Mouse (Mus musculus) forebrain, embryonic 14.5 days (tissue): ENCODE results near the gene Esp18. TPM values are rescaled to one million over a fixed set of nuclear protein-coding genes. Genes with fewer than 3 reads are reported as not detected.

ENCODE experiments used
- ATAC-seq: fragments of 200-750 bp; cut with Nextera tagmentation; 2 replicates; pipeline ENCODE4 v1.8.0; 2017; ENCODE audit warnings: mild to moderate bottlenecking, moderate library complexity
- DNase-seq: peaks from one replicate; pipeline ENCODE4 v3.0.0-alpha.2; 2015; ENCODE audit warnings: low spot score
- H3K27ac ChIP-seq: fragments of 300-500 bp; sonication (generic); 2 replicates; pipeline ENCODE4 v1.5.1; 2014; ENCODE audit warnings: low read depth, mild to moderate bottlenecking, control low read depth, low read length, moderate library complexity
- H3K27me3 ChIP-seq: fragments of 300-500 bp; sonication (generic); replicated peaks from 2 replicates; pipeline ENCODE4 v1.6.1; 2014; ENCODE audit warnings: low read length, control low read depth, mixed read lengths; ENCODE audit not compliant: control insufficient read depth, insufficient read depth
- H3K36me3 ChIP-seq: fragments of 300-500 bp; sonication (generic); 2 replicates; pipeline ENCODE4 v1.6.1; 2014; ENCODE audit warnings: low read length, control low read depth; ENCODE audit not compliant: control insufficient read depth, insufficient read depth
- H3K4me1 ChIP-seq: fragments of 300-500 bp; sonication (generic); 2 replicates; pipeline ENCODE4 v1.6.1; 2014; ENCODE audit warnings: antibody characterized with exemption, low read length, control low read depth; ENCODE audit not compliant: control insufficient read depth, insufficient read depth
- H3K4me2 ChIP-seq: fragments of 300-500 bp; sonication (generic); 2 replicates; pipeline ENCODE4 v1.6.1; 2014; ENCODE audit warnings: mild to moderate bottlenecking, control low read depth, low read length
- H3K4me3 ChIP-seq: fragments of 300-500 bp; sonication (generic); 2 replicates; pipeline ENCODE4 v1.5.1; 2014; ENCODE audit warnings: low read depth, low read length, control low read depth
- H3K9ac ChIP-seq: fragments of 300-500 bp; sonication (generic); 2 replicates; pipeline ENCODE4 v1.6.1; 2014; ENCODE audit warnings: mild to moderate bottlenecking, low read length, control low read depth, moderate library complexity
- H3K9me3 ChIP-seq: fragments of 300-500 bp; sonication (generic); replicated peaks from 2 replicates; pipeline ENCODE4 v1.6.1; 2016; ENCODE audit warnings: low read length, control low read depth, mixed read lengths; ENCODE audit not compliant: control insufficient read depth
- WGBS: fragments of 180-500 bp; shearing (Covaris S2); extraction: QIAGEN DNeasy Blood & Tissue Kit; methylation state at CpG from one replicate; pipeline ENCODE4 v1.1.7; 2014; 5-methylcytosine and 5-hydroxymethylcytosine counted together
- microRNA-seq: library from miRNA; unstranded; fragments of <30 nt; microRNA quantifications from one replicate; pipeline ENCODE4, GENCODE M21; 2016
- polyA plus RNA-seq: library from polyadenylated mRNA; unstranded; fragments of >200 nt; fragmentation: Nextera tagmentation; extraction: Ambion mirVana; gene quantifications from 2 replicates; pipeline ENCODE4 v1.2.1, GENCODE M21; 2014

The Esp18 gene
- not detected in 2 replicates for polyA plus RNA-seq

DNA sequence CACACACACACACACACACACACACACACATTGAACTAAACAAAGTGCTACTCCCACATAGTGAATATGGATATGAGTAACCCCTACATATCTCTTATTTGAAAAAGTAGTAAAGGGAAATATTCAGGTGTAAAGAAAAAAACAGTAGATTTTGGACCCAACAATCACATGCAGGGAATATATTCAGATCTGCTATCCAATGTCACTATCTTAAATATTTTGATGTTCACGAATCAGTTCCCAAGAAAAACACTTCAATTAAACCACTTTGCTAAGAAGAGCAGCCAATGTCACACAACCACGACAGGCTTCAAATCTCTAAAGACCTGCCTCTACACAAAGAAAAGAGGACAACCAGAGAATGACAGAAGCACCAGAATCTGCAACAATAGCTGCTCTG lies at the start of gene Esp18:
Gene Esp18 (plus strand): TSS at position 301 of the 400 bp plus-strand sequence.
- Histone ChIP-seq H3K4me3 (no peak within 1 kb of the TSS), H3K9ac (no peak within 1 kb of the TSS), H3K4me1 (no peaks in the 10 kb centered on the region), H3K27ac (no peak within 1 kb of the TSS), H3K4me2 (no peak within 1 kb of the TSS), H3K9me3 (no peaks in the 10 kb centered on the region), H3K27me3 (no peaks in the 10 kb centered on the region), H3K36me3 (no peaks in the 10 kb centered on the region)
- DNase-seq = no peak
- no peak for ATAC-seq
- WGBS = 69% methylated on average over 2 of the region's 2 CpGs

- Histone ChIP-seq H3K4me2 (no peak overlapping the region), H3K4me3 (no peak overlapping the region), H3K9ac (no peak overlapping the region), H3K4me1 (no peaks in the 10 kb centered on the region), H3K27me3 (no peaks in the 10 kb centered on the region), H3K9me3 (0 out of 2 replicates have a peak, but pooled peaks cover 3% of the 10 kb centered on the region), H3K27ac (no peak overlapping the region), H3K36me3 (no peaks in the 10 kb centered on the region)
- DNase-seq (no peak), ATAC-seq (no peak)
- 65% methylated on average over 3 of the region's 3 CpGs for WGBS
These were observed 42.8 kb upstream of the Esp18 start for GRCm38 (mm10) chr17:39363316-39363715.

Small RNA genes lying within 50 kb of the gene (microRNA-seq; reads per million reads assigned to microRNA genes)
- not detected for gene Gm26429

Other genes starting within 250 kb of the Esp18 start
- not detected in 2 replicates for gene Esp16, start 129.8 kb downstream of the Esp18 start, polyA plus RNA-seq
- gene Esp15, start 234.6 kb downstream of the Esp18 start, polyA plus RNA-seq = not detected in 2 replicates